ENCODE assay signal across 8 mouse cellular contexts in genomic region chr5:103755135-103755487, GRCm38 (mm10).
DNase-seq lines count a peak whose midpoint lies in the region; ATAC-seq and TF ChIP-seq lines count a peak whose summit lies in the region.

No protein-coding gene starts in this region.

- H3K79me2 ChIP-seq in heart, adult 2 months (replicated peaks; ENCODE audit: control insufficient read depth, insufficient read depth, low read length): 0 out of 2 replicates have a peak, but pooled peaks cover 2% of the 10 kb centered on the region

- no peaks in the 10 kb centered on the region for H3K27me3 ChIP-seq in heart, adult 2 months (ENCODE audit: control insufficient read depth, insufficient read depth, low read length)
- no peaks in the 10 kb centered on the region for H3K27me3 ChIP-seq in thymus, adult 2 months (ENCODE audit: control insufficient read depth, insufficient read depth, low read length)
- no peaks in the 10 kb centered on the region for H3K27me3 ChIP-seq in liver, embryonic 13.5 days

- peak overlapping the region; percentile 98 for H3K4me2 ChIP-seq in liver, embryonic 13.5 days

- TF ChIP-seq EP300 in heart, adult 2 months (IDR thresholded peaks at IDR 0.05; ENCODE audit: insufficient read depth, low read depth, low read length): no peak

- H3K9me3 ChIP-seq in liver, embryonic 13.5 days (replicated peaks): no peaks in the 10 kb centered on the region

- TF ChIP-seq POLR2A in heart, adult 2 months (IDR thresholded peaks at IDR 0.05; ENCODE audit: insufficient read depth, low read depth, low read length): no peak
- no peak for TF ChIP-seq POLR2A in thymus, adult 2 months (IDR thresholded peaks at IDR 0.05; ENCODE audit: control insufficient read depth, extremely low read depth, insufficient read depth, low read length, poor library complexity)

- no peak for DNase-seq in heart, adult 2 months
- DNase-seq in heart, adult 11 months: no peak
- no peak for DNase-seq in thymus, adult 2 months
- no peak for DNase-seq in thymus, postnatal 10 days (ENCODE audit: low spot score in 2 of 2)
- DNase-seq in liver, embryonic 13.5 days: no peak
- no peak for DNase-seq in ovary, postnatal 14 days (ENCODE audit: low spot score)
- DNase-seq in cerebellum, adult 11 months: no peak
- no peak for DNase-seq in thymus, postnatal 36 days

- WGBS in heart, adult 2 months: 27% methylated on average over 3 of the region's 3 CpGs
- 3% methylated on average over 3 of the region's 3 CpGs for WGBS in thymus, adult 2 months
- WGBS in liver, embryonic 13.5 days (ENCODE audit: insufficient replicate concordance): 13% methylated on average over 3 of the region's 3 CpGs

- no peak for TF ChIP-seq CTCF in heart, adult 2 months (IDR thresholded peaks at IDR 0.05)
- TF ChIP-seq CTCF in thymus, adult 2 months (IDR thresholded peaks at IDR 0.05; ENCODE audit: borderline replicate concordance, control insufficient read depth, extremely low read depth, insufficient read depth, low read length, poor library complexity): no peak

- H3K9ac ChIP-seq in heart, adult 2 months (ENCODE audit: low read depth, low read length): peak overlapping the region; percentile 72
- peak overlapping the region; percentile 96 for H3K9ac ChIP-seq in liver, embryonic 13.5 days

- H3K4me1 ChIP-seq in heart, adult 2 months (ENCODE audit: control insufficient read depth, insufficient read depth, low read length): peaks cover 19% of the 10 kb centered on the region
- H3K4me1 ChIP-seq in thymus, adult 2 months (replicated peaks; ENCODE audit: control insufficient read depth, insufficient read depth, low read length): peaks cover 26% of the 10 kb centered on the region
- peaks cover 70% of the 10 kb centered on the region for H3K4me1 ChIP-seq in liver, embryonic 13.5 days (replicated peaks)

- intact Hi-C loops in heart, adult 2 months (cut with DNase I): no loop called here

- H3K27ac ChIP-seq in heart, adult 2 months: peak overlapping the region; percentile 100
- H3K27ac ChIP-seq in thymus, adult 2 months (ENCODE audit: control insufficient read depth, insufficient read depth, low read length): peak overlapping the region; percentile 86
- peak overlapping the region; percentile 100 for H3K27ac ChIP-seq in liver, embryonic 13.5 days

- ATAC-seq in liver, embryonic 13.5 days (ENCODE audit: low read depth): no peak

- peak overlapping the region; percentile 96 for H3K4me3 ChIP-seq in heart, adult 2 months
- peak overlapping the region; percentile 95 for H3K4me3 ChIP-seq in thymus, adult 2 months (ENCODE audit: control insufficient read depth, insufficient read depth, low read length)
- H3K4me3 ChIP-seq in liver, embryonic 13.5 days (replicated peaks): peak overlapping the region; percentile 87

- peaks cover 9% of the 10 kb centered on the region for H3K36me3 ChIP-seq in heart, adult 2 months (ENCODE audit: control insufficient read depth, insufficient read depth, low read length)
- no peaks in the 10 kb centered on the region for H3K36me3 ChIP-seq in thymus, adult 2 months (ENCODE audit: control insufficient read depth, insufficient read depth, low read length)
- peaks cover 15% of the 10 kb centered on the region for H3K36me3 ChIP-seq in liver, embryonic 13.5 days
